Mouse (Mus musculus): ENCODE data around the gene Klk9. TPM values are rescaled to one million over a fixed set of nuclear protein-coding genes. Genes with fewer than 3 reads are reported as not detected.

The Klk9 gene
- total RNA-seq, 1 experiment from 2014 or later = not detected

Other genes starting within 250 kb of the Klk9 start
- 246 and 256 TPM in 2 replicates for gene Cd33, start 247.5 kb upstream of the Klk9 start, total RNA-seq (2017)
- 3.3 and 3.7 TPM in 2 replicates for gene Zfp658, start 229.6 kb upstream of the Klk9 start, total RNA-seq (2017)
- 9.1 and 9.7 TPM in 2 replicates for gene Zfp719, start 212.3 kb upstream of the Klk9 start, total RNA-seq (2017)
- gene Zfp819, start 184.7 kb upstream of the Klk9 start, total RNA-seq (2017) = 0.23 and 1.6 TPM in 2 replicates
- 1.0 TPM in 1 of 2 replicates, not detected in the other for gene Ceacam18, start 157.2 kb upstream of the Klk9 start, total RNA-seq (2017)
- 135 and 136 TPM in 2 replicates for gene Siglece, start 131.7 kb upstream of the Klk9 start, total RNA-seq (2017)
- gene Ctu1, start 119.9 kb upstream of the Klk9 start, total RNA-seq (2017) = 1.9 and 2.8 TPM in 2 replicates
- not detected in 2 replicates for gene Klk14, start 101.5 kb upstream of the Klk9 start, total RNA-seq (2017)
- not detected in 2 replicates for gene Klk13, start 79.3 kb upstream of the Klk9 start, total RNA-seq (2017)
- not detected in 2 replicates for gene Klk12, start 23.0 kb upstream of the Klk9 start, total RNA-seq (2017)
- gene Klk11, start 17.3 kb upstream of the Klk9 start, total RNA-seq (2017) = not detected in 2 replicates
- gene Klk10, start 10.9 kb upstream of the Klk9 start, total RNA-seq (2017) = 0.35 TPM in 1 of 2 replicates, not detected in the other
- 4.1 TPM in 2 replicates for gene Klk8, start 5.7 kb downstream of the Klk9 start, total RNA-seq (2017)
- not detected in 2 replicates for gene Klk7, start 19.4 kb downstream of the Klk9 start, total RNA-seq (2017)
- not detected in 2 replicates for gene Klk6, start 32.6 kb downstream of the Klk9 start, total RNA-seq (2017)
- not detected in 2 replicates for gene Klk5, start 50.1 kb downstream of the Klk9 start, total RNA-seq (2017)
- gene Klk4, start 89.3 kb downstream of the Klk9 start, total RNA-seq (2017) = not detected in 2 replicates
- not detected in 2 replicates for gene Klk15, start 141.8 kb downstream of the Klk9 start, total RNA-seq (2017)
- not detected in 2 replicates for gene Klk1b8, start 158.8 kb downstream of the Klk9 start, total RNA-seq (2017)
- gene Klk1b1, start 174.9 kb downstream of the Klk9 start, total RNA-seq (2017) = not detected in 2 replicates
- gene Klk1b9, start 184.2 kb downstream of the Klk9 start, total RNA-seq (2017) = not detected in 2 replicates
- not detected in 2 replicates for gene Klk1b11, start 204.0 kb downstream of the Klk9 start, total RNA-seq (2017)
- gene Klk1b26, start 220.3 kb downstream of the Klk9 start, total RNA-seq (2017) = not detected in 2 replicates

Data from neutrophil, adult 5-6 weeks (primary cell).